Mouse (Mus musculus) lung, embryonic 16.5 days (tissue): ENCODE results near the gene Ggnbp2. TPM values are rescaled to one million over a fixed set of nuclear protein-coding genes. Genes with fewer than 3 reads are reported as not detected.

Experiments
- ATAC-seq: fragments of 200-750 bp; cut with Nextera tagmentation; 2 replicates; pipeline ENCODE4 v1.8.0; 2017; ENCODE audit warnings: low read depth, mild to moderate bottlenecking, moderate library complexity
- H3K27ac ChIP-seq: fragments of 300-500 bp; sonication (generic); 2 replicates; pipeline ENCODE4 v1.5.1; 2014; ENCODE audit warnings: mild to moderate bottlenecking, control low read depth, low read length
- H3K27me3 ChIP-seq: fragments of 300-500 bp; sonication (generic); 2 replicates; pipeline ENCODE4 v1.6.1; 2014; ENCODE audit warnings: low read depth, low read length, mixed read lengths; ENCODE audit not compliant: control insufficient read depth, insufficient read depth
- H3K36me3 ChIP-seq: fragments of 300-500 bp; sonication (generic); 2 replicates; pipeline ENCODE4 v1.6.1; 2014; ENCODE audit warnings: low read length; ENCODE audit not compliant: control insufficient read depth, insufficient read depth
- H3K4me1 ChIP-seq: fragments of 300-500 bp; sonication (generic); replicated peaks from 2 replicates; pipeline ENCODE4 v1.6.1; 2014; ENCODE audit warnings: low read length, mixed read lengths; ENCODE audit not compliant: control insufficient read depth, insufficient read depth
- H3K4me2 ChIP-seq: fragments of 300-500 bp; sonication (generic); 2 replicates; pipeline ENCODE4 v1.6.1; 2014; ENCODE audit warnings: low read depth, low read length, control low read depth
- H3K4me3 ChIP-seq: fragments of 300-500 bp; sonication (generic); 2 replicates; pipeline ENCODE4 v1.5.1; 2014; ENCODE audit warnings: mild to moderate bottlenecking, low read length, control low read depth
- H3K9ac ChIP-seq: fragments of 300-500 bp; sonication (generic); 2 replicates; pipeline ENCODE4 v1.6.1; 2014; ENCODE audit warnings: low read length, control low read depth
- H3K9me3 ChIP-seq: fragments of 300-500 bp; sonication (generic); 2 replicates; pipeline ENCODE4 v1.6.1; 2016; ENCODE audit warnings: low read length; ENCODE audit not compliant: control insufficient read depth
- WGBS: fragments of 180-500 bp; shearing (Covaris S2); extraction: QIAGEN DNeasy Blood & Tissue Kit; methylation state at CpG from one replicate; pipeline ENCODE4 v1.1.7; 2014; 5-methylcytosine and 5-hydroxymethylcytosine counted together
- polyA plus RNA-seq: library from polyadenylated mRNA; unstranded; fragments of >200 nt; fragmentation: Nextera tagmentation; extraction: Ambion mirVana; gene quantifications from 2 replicates; pipeline ENCODE4 v1.2.1, GENCODE M21; 2015

Gene Ggnbp2
- polyA plus RNA-seq, 1 experiment from 2014 or later: 60.6 TPM

- peaks cover 9% of the 10 kb centered on the region; the same call in 1 of the 2 replicates for H3K4me1 ChIP-seq
- peak within 1 kb of the TSS; percentile 73 for H3K4me2 ChIP-seq
- H3K27me3 ChIP-seq: no peaks in the 10 kb centered on the region
- peak; percentile 89 for ATAC-seq
- H3K36me3 ChIP-seq: no peaks in the 10 kb centered on the region
- H3K4me3 ChIP-seq: peak within 1 kb of the TSS; percentile 57
- peak within 1 kb of the TSS; percentile 62 for H3K9ac ChIP-seq
- under 1% methylated on average over 55 of the region's 55 CpGs for WGBS
- peak within 1 kb of the TSS; percentile 68 for H3K27ac ChIP-seq
- no peaks in the 10 kb centered on the region for H3K9me3 ChIP-seq
Measured at GRCm38 (mm10) chr11:84818961-84819692, 51.5 kb downstream of the Ggnbp2 start, which contains the start of gene Mrm1. Gene Mrm1 (minus strand): TSS chr11:84819515.

GRCm38 (mm10) chr11:84818085-84818960, 52.3 kb downstream of the Ggnbp2 start:
- no peaks in the 10 kb centered on the region for H3K9me3 ChIP-seq
- H3K9ac ChIP-seq: peak overlapping the region; percentile 62
- H3K27ac ChIP-seq: peak overlapping the region; percentile 68
- peaks cover 5% of the 10 kb centered on the region; the same call in 1 of the 2 replicates for H3K4me1 ChIP-seq
- peak overlapping the region; percentile 73 for H3K4me2 ChIP-seq
- 0% methylated on average over 39 of the region's 39 CpGs for WGBS
- H3K36me3 ChIP-seq: no peaks in the 10 kb centered on the region
- peak overlapping the region; percentile 57 for H3K4me3 ChIP-seq
- H3K27me3 ChIP-seq: no peaks in the 10 kb centered on the region
- ATAC-seq: peak; percentile 73

GRCm38 (mm10) chr11:84817362-84817761, 53.3 kb downstream of the Ggnbp2 start:
- no peaks in the 10 kb centered on the region for H3K9me3 ChIP-seq
- ATAC-seq: no peak
- H3K27ac ChIP-seq: no peak overlapping the region
- no peak overlapping the region for H3K4me2 ChIP-seq
- no peaks in the 10 kb centered on the region for H3K27me3 ChIP-seq
- WGBS: 77% methylated on average over 6 of the region's 6 CpGs
- no peak overlapping the region for H3K9ac ChIP-seq
- H3K4me1 ChIP-seq: peaks cover 4% of the 10 kb centered on the region; the same call in 1 of the 2 replicates
- no peak overlapping the region for H3K4me3 ChIP-seq
- H3K36me3 ChIP-seq: peaks cover 2% of the 10 kb centered on the region; the same call in 1 of the 2 replicates

- Histone ChIP-seq H3K4me3 (no peak overlapping the region), H3K9ac (no peak overlapping the region), H3K4me1 (no peaks in the 10 kb centered on the region), H3K36me3 (peaks cover 2% of the 10 kb centered on the region; the same call in 1 of the 2 replicates), H3K27me3 (no peaks in the 10 kb centered on the region), H3K27ac (no peak overlapping the region), H3K9me3 (no peaks in the 10 kb centered on the region), H3K4me2 (no peak overlapping the region)
- 54% methylated on average over 13 of the region's 13 CpGs for WGBS
- no peak for ATAC-seq
Measured at GRCm38 (mm10) chr11:84813724-84814510, 56.7 kb downstream of the Ggnbp2 start.

- no peaks in the 10 kb centered on the region for H3K27me3 ChIP-seq
- H3K36me3 ChIP-seq: no peaks in the 10 kb centered on the region
- no peaks in the 10 kb centered on the region for H3K9me3 ChIP-seq
- no peaks in the 10 kb centered on the region for H3K4me1 ChIP-seq
- no peak overlapping the region for H3K4me2 ChIP-seq
- no peak overlapping the region for H3K9ac ChIP-seq
- H3K4me3 ChIP-seq: no peak overlapping the region
- 87% methylated on average over 4 of the region's 4 CpGs for WGBS
- no peak for ATAC-seq
- no peak overlapping the region for H3K27ac ChIP-seq
Measured at GRCm38 (mm10) chr11:84804373-84804772, 66.2 kb downstream of the Ggnbp2 start.

DNA sequence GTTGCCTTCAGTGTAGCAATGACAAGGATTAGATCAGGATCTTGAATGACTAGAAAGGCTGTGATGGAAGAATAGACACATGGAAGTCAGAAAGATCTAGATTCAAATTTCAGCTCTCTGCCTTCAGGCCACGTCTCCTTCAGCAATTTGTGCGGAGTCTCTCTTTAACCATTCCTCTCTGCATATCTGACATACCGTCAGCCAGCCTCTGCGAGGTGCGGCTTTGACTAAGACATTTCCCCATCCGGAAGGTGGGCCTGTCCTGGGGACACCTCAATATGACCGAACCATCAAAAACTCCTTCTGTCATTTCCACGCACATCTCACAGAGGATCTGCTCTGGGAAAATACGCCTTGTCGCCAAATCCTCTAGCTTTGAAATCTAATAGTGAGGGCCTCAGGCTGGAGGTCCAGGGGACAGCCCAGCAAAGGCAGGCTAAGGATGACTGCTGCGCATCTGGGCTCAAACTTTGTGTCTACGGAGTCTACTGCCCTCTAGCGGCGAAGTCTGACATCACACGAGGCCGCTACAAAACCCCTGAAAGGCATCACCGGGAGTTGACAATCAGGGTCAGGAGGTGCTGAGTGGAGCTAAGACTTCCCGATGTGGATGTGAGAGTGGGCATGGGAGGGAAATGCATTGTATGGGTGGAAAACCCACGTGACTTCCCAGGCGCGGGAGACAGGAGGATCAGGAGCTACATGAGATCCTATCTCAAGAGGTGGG, 72.8 kb downstream of the Ggnbp2 start:
- H3K4me1 ChIP-seq: no peaks in the 10 kb centered on the region
- WGBS: 20% methylated on average over 21 of the region's 21 CpGs
- ATAC-seq: peak; percentile 49; the same call in 1 of the 2 replicates
- H3K4me2 ChIP-seq: no peak overlapping the region
- no peaks in the 10 kb centered on the region for H3K36me3 ChIP-seq
- H3K9me3 ChIP-seq: no peaks in the 10 kb centered on the region
- H3K27me3 ChIP-seq: no peaks in the 10 kb centered on the region
- H3K9ac ChIP-seq: no peak overlapping the region
- no peak overlapping the region for H3K4me3 ChIP-seq
- H3K27ac ChIP-seq: no peak overlapping the region

DNA sequence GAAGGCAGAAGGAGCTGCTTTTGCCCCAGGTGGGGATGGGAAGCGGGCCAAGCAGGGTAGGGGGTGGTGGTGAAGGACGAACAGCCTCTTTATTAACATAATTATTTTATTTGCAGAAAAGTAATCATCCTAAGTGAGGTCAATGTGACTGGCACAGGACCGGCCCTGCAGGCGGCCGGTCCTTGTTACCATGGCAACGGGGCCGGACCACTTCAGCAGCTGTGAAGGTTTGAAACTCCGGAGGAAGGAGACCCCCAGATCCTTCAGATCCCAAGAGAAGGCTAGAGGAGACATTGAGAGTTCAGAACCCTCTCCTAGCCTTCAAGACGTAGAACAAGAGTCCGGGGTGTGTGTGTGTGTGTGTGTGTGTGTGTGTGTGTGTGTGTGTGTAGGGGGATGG, 73.6 kb downstream of the Ggnbp2 start:
- Histone ChIP-seq H3K4me3 (no peak overlapping the region), H3K27me3 (no peaks in the 10 kb centered on the region), H3K36me3 (no peaks in the 10 kb centered on the region), H3K9me3 (no peaks in the 10 kb centered on the region), H3K4me2 (no peak overlapping the region), H3K27ac (no peak overlapping the region), H3K4me1 (no peaks in the 10 kb centered on the region), H3K9ac (no peak overlapping the region)
- 27% methylated on average over 10 of the region's 10 CpGs for WGBS
- ATAC-seq: no peak

DNA sequence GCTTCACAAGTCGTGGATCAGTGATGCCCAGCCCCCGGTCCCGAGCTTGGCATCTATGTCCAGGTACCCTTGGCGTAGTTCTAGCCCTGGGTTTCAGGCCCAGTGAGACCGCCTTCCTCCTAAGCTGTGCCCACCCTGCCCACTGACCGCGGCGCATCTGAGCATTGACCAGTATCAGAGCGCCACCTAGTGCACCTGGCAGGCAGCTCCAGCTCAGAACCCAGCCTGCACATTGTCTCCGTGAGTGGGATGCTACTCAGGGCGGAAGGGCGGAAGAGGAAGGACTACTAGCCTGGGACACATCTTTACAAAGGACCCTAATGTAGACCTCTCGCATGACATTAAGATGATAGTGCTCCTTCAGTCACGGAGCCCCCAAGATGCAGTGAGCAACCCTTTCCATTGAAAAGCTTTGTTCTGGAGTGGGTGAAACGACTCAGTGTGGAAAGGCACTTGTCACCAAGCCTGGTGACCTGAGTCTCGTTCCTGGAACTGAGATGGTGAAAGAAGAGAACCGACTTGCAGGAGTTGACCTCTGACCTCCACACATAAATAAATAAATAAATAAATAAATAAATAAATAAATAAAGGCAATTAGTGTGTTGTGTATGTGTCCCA, 76.0 kb downstream of the Ggnbp2 start:
- no peaks in the 10 kb centered on the region for H3K4me1 ChIP-seq

More for the DNA sequence above, 76.0 kb downstream of the Ggnbp2 start:
- Histone ChIP-seq H3K27ac (no peak overlapping the region), H3K4me2 (no peak overlapping the region), H3K27me3 (no peaks in the 10 kb centered on the region), H3K36me3 (no peaks in the 10 kb centered on the region), H3K9me3 (no peaks in the 10 kb centered on the region), H3K4me3 (no peak overlapping the region), H3K9ac (no peak overlapping the region)
- 6% methylated on average over 17 of the region's 17 CpGs for WGBS
- peak; percentile 67; the same call in 1 of the 2 replicates for ATAC-seq
